ENCODE assay signal across 13 mouse cellular contexts in the genomic region with DNA sequence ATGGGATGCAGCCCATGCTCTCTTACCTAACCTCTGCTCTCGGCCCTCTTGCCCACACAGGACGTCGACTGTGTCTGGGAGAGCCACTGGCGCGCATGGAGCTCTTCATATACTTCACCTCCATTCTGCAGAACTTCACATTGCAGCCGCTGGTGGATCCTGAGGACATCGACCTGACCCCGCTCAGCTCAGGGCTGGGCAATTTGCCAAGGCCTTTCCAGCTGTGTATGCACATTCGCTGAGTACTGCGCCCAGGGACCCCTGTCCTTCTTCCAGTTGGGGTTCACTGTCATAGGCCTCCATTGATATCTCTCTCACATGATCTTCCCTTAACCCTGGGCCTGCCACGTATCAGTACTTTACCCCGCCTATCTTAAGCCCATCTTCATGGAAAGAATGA. TPM values are rescaled to one million over a fixed set of nuclear protein-coding genes. Genes with fewer than 3 reads are reported as not detected.
DNase-seq lines count a peak whose midpoint lies in the region; ATAC-seq and TF ChIP-seq lines count a peak whose summit lies in the region.
"Had no signal": no experiment of that assay in that cellular context is flagged by ENCODE, and none has a peak within 500 bp of the region (broad histone marks: within the 10 kb centered on the region; RNA-seq: fewer than 3 reads in every experiment).

No protein-coding gene starts in this region.

- no peak overlapping the region for H3K4me3 ChIP-seq in heart, embryonic 11.5 days (ENCODE audit: low read depth, low read length)
- no peak overlapping the region for H3K4me3 ChIP-seq in stomach, embryonic 15.5 days (replicated peaks)
- H3K4me3 ChIP-seq in stomach, postnatal 0 days (ENCODE audit: low read depth, low read length): no peak overlapping the region
- H3K4me3 ChIP-seq: midbrain, embryonic 12.5 days had no signal

- H3K4me2 ChIP-seq in heart, embryonic 11.5 days: no peak overlapping the region
- H3K4me2 ChIP-seq in stomach, embryonic 15.5 days: no peak overlapping the region
- H3K4me2 ChIP-seq in stomach, postnatal 0 days (replicated peaks; ENCODE audit: low read depth): no peak overlapping the region
- H3K4me2 ChIP-seq: midbrain, embryonic 12.5 days had no signal

- H3K27me3 ChIP-seq in heart, embryonic 11.5 days (ENCODE audit: control insufficient read depth, insufficient read depth, low read length): no peaks in the 10 kb centered on the region
- no peaks in the 10 kb centered on the region for H3K27me3 ChIP-seq in stomach, embryonic 15.5 days (replicated peaks)
- no peaks in the 10 kb centered on the region for H3K27me3 ChIP-seq in stomach, postnatal 0 days (ENCODE audit: control insufficient read depth, insufficient read depth, low read length)
- H3K27me3 ChIP-seq: midbrain, embryonic 12.5 days had no signal

- no peak overlapping the region for H3K9ac ChIP-seq in heart, embryonic 11.5 days (ENCODE audit: low read depth, low read length)
- no peak overlapping the region for H3K9ac ChIP-seq in stomach, embryonic 15.5 days
- H3K9ac ChIP-seq in stomach, postnatal 0 days (ENCODE audit: low read length): no peak overlapping the region
- H3K9ac ChIP-seq: midbrain, embryonic 12.5 days had no signal

- no peak for ATAC-seq in heart, embryonic 11.5 days (replicated peaks; ENCODE audit: insufficient number of reproducible peaks, low FRiP score, low TSS enrichment)
- 0 out of 2 replicates have a peak, but pooled peaks have one; percentile 25 for ATAC-seq in stomach, embryonic 15.5 days (ENCODE audit: insufficient read depth, low FRiP score, low read depth)
- ATAC-seq in stomach, postnatal 0 days (ENCODE audit: low FRiP score, low TSS enrichment): no peak
- ATAC-seq: forebrain, embryonic 14.5 days had no signal

- H3K36me3 ChIP-seq in heart, embryonic 11.5 days (ENCODE audit: control insufficient read depth, insufficient read depth, low read length): no peaks in the 10 kb centered on the region
- H3K36me3 ChIP-seq in stomach, embryonic 15.5 days: no peaks in the 10 kb centered on the region
- no peaks in the 10 kb centered on the region for H3K36me3 ChIP-seq in stomach, postnatal 0 days (ENCODE audit: control insufficient read depth, insufficient read depth, low read length)
- H3K36me3 ChIP-seq: midbrain, embryonic 12.5 days had no signal

- H3K27ac ChIP-seq in heart, embryonic 11.5 days (ENCODE audit: low read depth, low read length): no peak overlapping the region
- no peak overlapping the region for H3K27ac ChIP-seq in stomach, embryonic 15.5 days
- no peak overlapping the region for H3K27ac ChIP-seq in stomach, postnatal 0 days (replicated peaks)
- H3K27ac ChIP-seq: midbrain, embryonic 12.5 days had no signal

- TF ChIP-seq CTCF in stomach, postnatal 0 days (IDR thresholded peaks at IDR 0.05; ENCODE audit: low read depth): no peak

- H3K9me3 ChIP-seq in heart, embryonic 11.5 days (replicated peaks; ENCODE audit: control insufficient read depth, low read length): no peaks in the 10 kb centered on the region; the same call in 1 of the 2 replicates
- no peaks in the 10 kb centered on the region for H3K9me3 ChIP-seq in stomach, embryonic 15.5 days
- no peaks in the 10 kb centered on the region for H3K9me3 ChIP-seq in stomach, postnatal 0 days (ENCODE audit: control insufficient read depth, low read length)
- H3K9me3 ChIP-seq: midbrain, embryonic 12.5 days had no signal

- H3K4me1 ChIP-seq in heart, embryonic 11.5 days (ENCODE audit: control insufficient read depth, insufficient read depth, low read length): no peaks in the 10 kb centered on the region
- 0 out of 2 replicates have a peak, but pooled peaks cover 6% of the 10 kb centered on the region for H3K4me1 ChIP-seq in stomach, embryonic 15.5 days
- H3K4me1 ChIP-seq in stomach, postnatal 0 days (replicated peaks; ENCODE audit: control insufficient read depth, insufficient read depth): no peaks in the 10 kb centered on the region
- H3K4me1 ChIP-seq: midbrain, embryonic 12.5 days had no signal

- TF ChIP-seq EP300 in stomach, postnatal 0 days (optimal IDR thresholded peaks at IDR 0.05): no peak

- WGBS in heart, embryonic 11.5 days (ENCODE audit: insufficient replicate concordance): 64% methylated on average over 12 of the region's 12 CpGs
- 46% methylated on average over 12 of the region's 12 CpGs for WGBS in stomach, embryonic 15.5 days
- WGBS in stomach, postnatal 0 days: 40% methylated on average over 12 of the region's 12 CpGs

- DNase-seq in heart, adult 11 months: peak; percentile 87
- no peak for DNase-seq in stomach, postnatal 0 days (ENCODE audit: low spot score)
- peak; percentile 70 to 80 for DNase-seq in kidney, postnatal 4 days
- DNase-seq in right cerebral cortex, postnatal 14 days: no peak
- DNase-seq in right cerebral cortex, postnatal 36 days (ENCODE audit: low spot score in 2 of 2): no peak
- DNase-seq in yolk sac, embryonic 10.5 days (ENCODE audit: low spot score): no peak

RNA-seq across cellular contexts. Expression of a gene that starts 13.4 kb away (rescaled TPM):
- polyA plus RNA-seq in heart, embryonic 11.5 days (2014; fragmentation: Nextera tagmentation; extraction: Ambion mirVana): not detected in 2 replicates
- polyA plus RNA-seq in stomach, embryonic 15.5 days (2015; fragmentation: Nextera tagmentation; extraction: Ambion mirVana): 57.7 and 91.6 TPM in 2 replicates
- 108 and 155 TPM in 2 replicates for polyA plus RNA-seq in stomach, postnatal 0 days (2015; fragmentation: Nextera tagmentation; extraction: Ambion mirVana)
- polyA plus RNA-seq: forebrain, embryonic 14.5 days; midbrain, embryonic 12.5 days; neural tube, embryonic 14.5 days had no signal

RNA-seq across cellular contexts. Expression of a gene that starts 20.4 kb away (rescaled TPM):
- 0.13 TPM in 1 of 2 replicates, not detected in the other for polyA plus RNA-seq in heart, embryonic 11.5 days (2014; fragmentation: Nextera tagmentation; extraction: Ambion mirVana)
- polyA plus RNA-seq in stomach, embryonic 15.5 days (2015; fragmentation: Nextera tagmentation; extraction: Ambion mirVana): not detected in 2 replicates
- polyA plus RNA-seq in stomach, postnatal 0 days (2015; fragmentation: Nextera tagmentation; extraction: Ambion mirVana): 0.11 TPM in 1 of 2 replicates, not detected in the other
- polyA plus RNA-seq: forebrain, embryonic 14.5 days; small intestine, adult 2 months; thymus, postnatal 0 days had no signal

RNA-seq across cellular contexts. Expression of a gene that starts 33.4 kb away (rescaled TPM):
- 27.4 and 29.0 TPM in 2 replicates for polyA plus RNA-seq in heart, embryonic 11.5 days (2014; fragmentation: Nextera tagmentation; extraction: Ambion mirVana)
- 68.9 and 73.7 TPM in 2 replicates for polyA plus RNA-seq in stomach, embryonic 15.5 days (2015; fragmentation: Nextera tagmentation; extraction: Ambion mirVana)
- 51.0 and 53.4 TPM in 2 replicates for polyA plus RNA-seq in stomach, postnatal 0 days (2015; fragmentation: Nextera tagmentation; extraction: Ambion mirVana)

RNA-seq across cellular contexts. Expression of a gene that starts 45.5 kb away (rescaled TPM):
- polyA plus RNA-seq in heart, embryonic 11.5 days (2014; fragmentation: Nextera tagmentation; extraction: Ambion mirVana): 44.3 and 49.7 TPM in 2 replicates
- 63.5 and 65.3 TPM in 2 replicates for polyA plus RNA-seq in stomach, embryonic 15.5 days (2015; fragmentation: Nextera tagmentation; extraction: Ambion mirVana)
- 70.7 and 72.2 TPM in 2 replicates for polyA plus RNA-seq in stomach, postnatal 0 days (2015; fragmentation: Nextera tagmentation; extraction: Ambion mirVana)

RNA-seq across cellular contexts. Expression of a gene that starts 47.7 kb away (rescaled TPM):
- polyA plus RNA-seq in heart, embryonic 11.5 days (2014; fragmentation: Nextera tagmentation; extraction: Ambion mirVana): 0.67 TPM in 1 of 2 replicates, not detected in the other
- 0.59 TPM in 1 of 2 replicates, not detected in the other for polyA plus RNA-seq in stomach, embryonic 15.5 days (2015; fragmentation: Nextera tagmentation; extraction: Ambion mirVana)
- polyA plus RNA-seq in stomach, postnatal 0 days (2015; fragmentation: Nextera tagmentation; extraction: Ambion mirVana): not detected in 2 replicates
- polyA plus RNA-seq: forebrain, embryonic 14.5 days; neural tube, embryonic 14.5 days; thymus, postnatal 0 days had no signal

Comparison
In these comparisons a context has a peak if more than half of its experiments do, and no peak if none do; other contexts are left out.
1. DNase-seq: peak in heart, adult 11 months (single experiment) and kidney, postnatal 4 days (2 of 2); none in stomach, postnatal 0 days (single experiment), right cerebral cortex, postnatal 14 days (single experiment), right cerebral cortex, postnatal 36 days (0 of 2) and yolk sac, embryonic 10.5 days (single experiment).
2. RNA of a gene that starts 13.4 kb away (polyA plus RNA-seq): 108 to 155 TPM in stomach, postnatal 0 days and 57.7 to 91.6 TPM in stomach, embryonic 15.5 days; not detected in heart, embryonic 11.5 days; every median in the first group is over 10 times any median in the second.